Mouse (Mus musculus) cerebellum, adult 9-10 months (tissue): ENCODE measurements at regions not wholly inside any gene's neighbourhood (a gene's known extent, or its start where the extent isn't known, plus 50 kb on each side); places are given as distances from the start of the nearest gene placed in this dataset.

Experiments used
- DNase-seq: peaks from one replicate; pipeline ENCODE4 v3.0.0; 2022

- DNase-seq = no peak
Measured at GRCm38 (mm10) chr11:18163156-18164024, 209.7 kb upstream of the Etaa1 start.

- DNase-seq = no peak
Measured at GRCm38 (mm10) chr11:18156506-18156905, 202.8 kb upstream of the Etaa1 start.

GRCm38 (mm10) chr11:18151788-18152563, 198.3 kb upstream of the Etaa1 start:
- DNase-seq = peak; percentile 1

GRCm38 (mm10) chr11:18151369-18151768, 197.7 kb upstream of the Etaa1 start:
- no peak for DNase-seq

GRCm38 (mm10) chr11:18127488-18127887, 173.8 kb upstream of the Etaa1 start:
- no peak for DNase-seq

- DNase-seq = no peak
Measured at GRCm38 (mm10) chr11:18123031-18123430, 169.4 kb upstream of the Etaa1 start.

GRCm38 (mm10) chr11:18122616-18123015, 168.9 kb upstream of the Etaa1 start:
- DNase-seq = no peak

GRCm38 (mm10) chr11:18115693-18116450, 162.2 kb upstream of the Etaa1 start:
- DNase-seq = peak; percentile 21

GRCm38 (mm10) chr11:18102841-18103240, 149.2 kb upstream of the Etaa1 start:
- no peak for DNase-seq

- DNase-seq = no peak
Measured at GRCm38 (mm10) chr11:18075840-18076435, 122.3 kb upstream of the Etaa1 start.

GRCm38 (mm10) chr11:18070586-18071306, 117.1 kb upstream of the Etaa1 start:
- DNase-seq = peak; percentile 23

GRCm38 (mm10) chr11:18070032-18070374, 116.3 kb upstream of the Etaa1 start:
- DNase-seq = no peak

GRCm38 (mm10) chr11:18069348-18070031, 115.8 kb upstream of the Etaa1 start:
- DNase-seq = no peak

GRCm38 (mm10) chr11:18068085-18068484, 114.4 kb upstream of the Etaa1 start:
- DNase-seq = no peak

GRCm38 (mm10) chr11:18067676-18068075, 114.0 kb upstream of the Etaa1 start:
- DNase-seq = no peak

- no peak for DNase-seq
Measured at GRCm38 (mm10) chr11:18041589-18041988, 87.9 kb upstream of the Etaa1 start.

GRCm38 (mm10) chr11:18031049-18031448, 77.4 kb upstream of the Etaa1 start:
- DNase-seq = no peak

GRCm38 (mm10) chr11:18022065-18022464, 68.4 kb upstream of the Etaa1 start:
- no peak for DNase-seq

GRCm38 (mm10) chr11:18015239-18015638, 61.6 kb upstream of the Etaa1 start:
- no peak for DNase-seq

GRCm38 (mm10) chr11:18014610-18015009, 60.9 kb upstream of the Etaa1 start:
- DNase-seq = no peak

GRCm38 (mm10) chr11:18012085-18012484, 58.4 kb upstream of the Etaa1 start:
- DNase-seq = no peak
